Mouse (Mus musculus) kidney, adult 2 months (tissue): Measurements from ENCODE around the gene Mmp28.

Source experiments
- CTCF ChIP-seq: fragments of 200-500 bp; conservative IDR thresholded peaks from 2 replicates; pipeline ENCODE4 v1.5.1; 2011; ENCODE audit warnings: low read depth, mild to moderate bottlenecking, control low read depth, low read length, moderate library complexity, mixed read lengths; ENCODE audit not compliant: insufficient read depth, insufficient read length
- POLR2A ChIP-seq: fragments of 200-500 bp; IDR thresholded peaks from one replicate; pipeline ENCODE4 v1.6.1; 2011; ENCODE audit warnings: low read depth, low read length, control low read depth

DNA sequence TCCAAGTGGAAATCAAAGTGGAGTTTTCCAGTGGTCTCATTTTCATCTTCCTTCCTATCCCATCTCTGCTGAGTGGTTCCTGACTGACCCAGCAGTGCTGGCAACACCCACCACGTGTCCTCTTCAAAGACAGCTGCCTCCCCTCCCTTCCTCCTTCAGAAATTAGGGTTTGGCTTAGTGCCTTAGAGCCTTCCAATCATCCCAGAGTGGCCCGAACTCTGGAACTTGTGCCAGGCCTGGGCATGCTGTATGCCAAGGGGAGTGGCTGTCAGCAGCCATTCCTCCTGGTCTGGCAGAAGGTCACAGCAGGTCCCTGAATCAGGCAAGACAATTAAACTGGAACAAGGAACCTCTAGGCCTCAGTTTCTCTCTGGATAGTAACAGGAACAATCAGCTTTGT lies 3.1 kb upstream of the Mmp28 start:
- TF ChIP-seq POLR2A (no peak), CTCF (no peak)
